Mouse (Mus musculus): ENCODE measurements around the gene Gm6993.

Gene Gm6993

DNA sequence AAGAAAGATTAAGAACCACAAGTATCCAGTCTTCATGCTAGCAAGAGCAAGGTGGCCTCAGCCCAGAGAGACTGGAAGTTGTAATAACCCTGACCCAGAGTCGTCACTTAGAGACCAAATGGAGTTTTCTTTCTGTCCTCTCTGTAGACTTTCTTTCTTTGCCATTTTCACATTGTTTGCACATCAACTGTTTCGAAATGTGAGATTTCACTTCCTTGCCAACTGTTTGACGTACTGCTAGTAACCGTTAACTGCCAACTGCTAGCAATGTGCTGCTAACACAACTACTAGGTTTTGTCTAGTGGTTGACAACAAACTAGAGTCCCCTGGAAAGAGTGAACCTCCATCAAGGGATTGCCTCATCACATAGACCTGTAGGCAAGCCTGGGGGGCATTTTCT is 42.6 kb downstream of the Gm6993 start:
- CTCF ChIA-PET = no interaction called here
- POLR2A ChIA-PET = interaction anchor here in 1 of 4 experiments (1.0 to 1.1 kb wide), 2 partner anchors 11 to 12 kb away, joined by 3 to 5 read pairs; no protein-coding TSS in a partner anchor

GRCm38 (mm10) chr12:31283617-31284136 is 43.1 kb downstream of the Gm6993 start:
- CTCF ChIA-PET = interaction anchor here in 1 of 4 experiments (0.6 kb wide), 1 partner anchor 515 kb away, joined by 6 read pairs; no protein-coding TSS in a partner anchor
- POLR2A ChIA-PET = interaction anchor here in 1 of 4 experiments (1.0 to 1.1 kb wide), 2 partner anchors 10 to 11 kb away, joined by 3 to 5 read pairs; no protein-coding TSS in a partner anchor

- POLR2A ChIA-PET = no interaction called here
- CTCF ChIA-PET = no interaction called here
Observed at GRCm38 (mm10) chr12:31289046-31289445, 48.5 kb downstream of the Gm6993 start.
